Mouse (Mus musculus) lung, adult 2 months (tissue): Measurements from ENCODE around the gene Cryzl2.

Experiments
- CTCF ChIP-seq: fragments of 200-500 bp; IDR thresholded peaks from 2 replicates; pipeline ENCODE4 v1.5.1; 2011; ENCODE audit warnings: mild to moderate bottlenecking, low read length, control low read depth; ENCODE audit not compliant: insufficient read depth
- POLR2A ChIP-seq: fragments of 200-500 bp; IDR thresholded peaks from 2 replicates; pipeline ENCODE4 v1.6.1; 2011; ENCODE audit warnings: low read depth, mild to moderate bottlenecking, control low read depth, low read length, borderline replicate concordance; ENCODE audit errors: extremely low read depth

DNA sequence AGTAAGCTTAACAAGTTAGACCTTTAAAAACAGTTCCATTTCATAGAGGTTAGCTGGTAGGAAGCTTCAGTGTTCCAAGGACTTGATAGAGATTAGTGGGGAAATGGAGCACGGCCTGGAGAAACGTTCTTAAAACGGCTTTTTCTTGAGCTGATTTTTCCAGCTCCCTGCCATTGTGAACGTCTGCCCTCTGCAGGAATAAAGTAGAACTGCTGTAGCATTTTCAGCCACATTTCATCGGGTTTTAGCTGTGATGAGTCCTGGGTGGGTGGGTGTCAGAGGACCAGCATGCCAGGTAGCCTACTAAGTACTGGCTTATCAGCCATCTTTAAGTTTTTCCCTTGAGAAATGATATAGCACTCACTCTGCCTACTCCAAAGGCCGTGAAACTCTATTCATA lies 78.1 kb downstream of the Cryzl2 start:
- TF ChIP-seq CTCF, result peak; percentile 35; the same call in 1 of the 2 replicates
- no peak for TF ChIP-seq POLR2A
